Mouse (Mus musculus) midbrain, embryonic 15.5 days (tissue): ENCODE results near the gene Trhde. TPM values are rescaled to one million over a fixed set of nuclear protein-coding genes. Genes with fewer than 3 reads are reported as not detected.

Source experiments
- ATAC-seq: fragments of 200-750 bp; cut with Nextera tagmentation; replicated peaks from 2 replicates; pipeline ENCODE4 v1.8.0; 2017; ENCODE audit warnings: moderate TSS enrichment
- H3K27ac ChIP-seq: fragments of 300-500 bp; sonication (generic); 2 replicates; pipeline ENCODE4 v1.5.1; 2015; ENCODE audit warnings: mild to moderate bottlenecking, inconsistent platforms
- H3K27me3 ChIP-seq: fragments of 300-500 bp; sonication (generic); replicated peaks from 2 replicates; pipeline ENCODE4 v1.6.1; 2015; ENCODE audit warnings: inconsistent platforms
- H3K36me3 ChIP-seq: fragments of 300-500 bp; sonication (generic); replicated peaks from 2 replicates; pipeline ENCODE4 v1.6.1; 2015; ENCODE audit warnings: inconsistent platforms
- H3K4me1 ChIP-seq: fragments of 300-500 bp; sonication (generic); 2 replicates; pipeline ENCODE4 v1.6.1; 2015; ENCODE audit warnings: inconsistent platforms
- H3K4me2 ChIP-seq: fragments of 300-500 bp; sonication (generic); 2 replicates; pipeline ENCODE4 v1.6.1; 2015; ENCODE audit warnings: inconsistent platforms, mild to moderate bottlenecking, moderate library complexity
- H3K4me3 ChIP-seq: fragments of 300-500 bp; sonication (generic); 2 replicates; pipeline ENCODE4 v1.5.1; 2015; ENCODE audit warnings: mild to moderate bottlenecking, inconsistent platforms
- H3K9ac ChIP-seq: fragments of 300-500 bp; sonication (generic); 2 replicates; pipeline ENCODE4 v1.6.1; 2015; ENCODE audit warnings: mild to moderate bottlenecking, inconsistent platforms
- H3K9me3 ChIP-seq: fragments of 300-500 bp; sonication (generic); 2 replicates; pipeline ENCODE4 v1.6.1; 2016; ENCODE audit warnings: inconsistent platforms
- WGBS: fragments of 180-500 bp; shearing (Covaris S2); methylation state at CpG from one replicate; pipeline ENCODE4 v1.1.7; 2015; ENCODE audit warnings: mixed read lengths; 5-methylcytosine and 5-hydroxymethylcytosine counted together
- polyA plus RNA-seq: library from polyadenylated mRNA; unstranded; fragments of >200 nt; fragmentation: Nextera tagmentation; extraction: Ambion mirVana; gene quantifications from 2 replicates; pipeline ENCODE4 v1.2.1, GENCODE M21; 2015

Trhde gene
- polyA plus RNA-seq, 1 experiment from 2014 or later: 7.4 TPM

GRCm38 (mm10) chr10:114701791-114702190 is 100.3 kb downstream of the Trhde start:
- Histone ChIP-seq H3K9ac (no peak overlapping the region), H3K4me1 (no peaks in the 10 kb centered on the region), H3K4me2 (no peak overlapping the region), H3K27me3 (no peaks in the 10 kb centered on the region), H3K27ac (no peak overlapping the region), H3K9me3 (no peaks in the 10 kb centered on the region), H3K4me3 (no peak overlapping the region), H3K36me3 (no peaks in the 10 kb centered on the region)
- no peak; the same call in 1 of the 2 replicates for ATAC-seq

- Histone ChIP-seq H3K27me3 (no peaks in the 10 kb centered on the region), H3K36me3 (no peaks in the 10 kb centered on the region), H3K27ac (no peak overlapping the region), H3K4me2 (no peak overlapping the region), H3K9me3 (no peaks in the 10 kb centered on the region), H3K9ac (no peak overlapping the region), H3K4me3 (no peak overlapping the region), H3K4me1 (0 out of 2 replicates have a peak, but pooled peaks cover 5% of the 10 kb centered on the region)
- WGBS: 15% methylated on average over 6 of the region's 6 CpGs
- no peak; the same call in 1 of the 2 replicates for ATAC-seq
Measured at GRCm38 (mm10) chr10:114671791-114672415, 130.2 kb downstream of the Trhde start.

- Histone ChIP-seq H3K4me2 (no peak overlapping the region), H3K9me3 (no peaks in the 10 kb centered on the region), H3K4me1 (no peaks in the 10 kb centered on the region), H3K27ac (no peak overlapping the region), H3K4me3 (no peak overlapping the region), H3K9ac (no peak overlapping the region), H3K36me3 (no peaks in the 10 kb centered on the region), H3K27me3 (no peaks in the 10 kb centered on the region)
- WGBS: 89% methylated on average over 3 of the region's 3 CpGs
- no peak for ATAC-seq
Measured at GRCm38 (mm10) chr10:114593046-114593445, 209.1 kb downstream of the Trhde start.

- Histone ChIP-seq H3K9ac (no peak overlapping the region), H3K36me3 (no peaks in the 10 kb centered on the region), H3K27ac (no peak overlapping the region), H3K4me2 (no peak overlapping the region), H3K9me3 (no peaks in the 10 kb centered on the region), H3K4me1 (no peaks in the 10 kb centered on the region), H3K4me3 (no peak overlapping the region), H3K27me3 (no peaks in the 10 kb centered on the region)
- ATAC-seq: no peak
- 84% methylated on average over 2 of the region's 2 CpGs for whole genome bisulfite sequencing
Measured at GRCm38 (mm10) chr10:114578926-114579325, 223.2 kb downstream of the Trhde start.

- 91% methylated on average over 1 of the region's 1 CpGs for WGBS
- Histone ChIP-seq H3K4me1 (no peaks in the 10 kb centered on the region), H3K9ac (no peak overlapping the region), H3K9me3 (no peaks in the 10 kb centered on the region), H3K27ac (no peak overlapping the region), H3K27me3 (no peaks in the 10 kb centered on the region), H3K36me3 (no peaks in the 10 kb centered on the region), H3K4me3 (no peak overlapping the region), H3K4me2 (no peak overlapping the region)
- no peak for ATAC-seq
Measured at GRCm38 (mm10) chr10:114567891-114568290, 234.2 kb downstream of the Trhde start.

- H3K9ac ChIP-seq: no peak overlapping the region
- H3K4me3 ChIP-seq: no peak overlapping the region
- no peaks in the 10 kb centered on the region for H3K9me3 ChIP-seq
- no peak overlapping the region for H3K27ac ChIP-seq
- H3K27me3 ChIP-seq: no peaks in the 10 kb centered on the region
- no peak for ATAC-seq
- WGBS: 90% methylated on average over 1 of the region's 1 CpGs
- H3K4me2 ChIP-seq: no peak overlapping the region
- H3K36me3 ChIP-seq: no peaks in the 10 kb centered on the region
- no peaks in the 10 kb centered on the region for H3K4me1 ChIP-seq
Measured at GRCm38 (mm10) chr10:114509186-114509585, 292.9 kb downstream of the Trhde start.

- H3K9me3 ChIP-seq: no peaks in the 10 kb centered on the region
- no peaks in the 10 kb centered on the region for H3K4me1 ChIP-seq
- no peaks in the 10 kb centered on the region for H3K27me3 ChIP-seq
- no peak overlapping the region for H3K4me2 ChIP-seq
- ATAC-seq: no peak
- WGBS: 79% methylated on average over 4 of the region's 4 CpGs
- H3K4me3 ChIP-seq: no peak overlapping the region
- no peak overlapping the region for H3K27ac ChIP-seq
- no peak overlapping the region for H3K9ac ChIP-seq
- H3K36me3 ChIP-seq: no peaks in the 10 kb centered on the region
Measured at GRCm38 (mm10) chr10:114488806-114489205, 313.3 kb downstream of the Trhde start.

- no peak overlapping the region for H3K4me2 ChIP-seq
- H3K9ac ChIP-seq: no peak overlapping the region
- H3K27me3 ChIP-seq: no peaks in the 10 kb centered on the region
- no peaks in the 10 kb centered on the region for H3K9me3 ChIP-seq
- no peaks in the 10 kb centered on the region for H3K4me1 ChIP-seq
- no peak overlapping the region for H3K4me3 ChIP-seq
- no peak for ATAC-seq
- WGBS: 75% methylated on average over 3 of the region's 3 CpGs
- H3K27ac ChIP-seq: no peak overlapping the region
- no peaks in the 10 kb centered on the region for H3K36me3 ChIP-seq
Measured at GRCm38 (mm10) chr10:114455591-114455990, 346.5 kb downstream of the Trhde start.

GRCm38 (mm10) chr10:114448116-114448515 is 354.0 kb downstream of the Trhde start:
- 46% methylated on average over 6 of the region's 6 CpGs for WGBS
- Histone ChIP-seq H3K36me3 (no peaks in the 10 kb centered on the region), H3K4me1 (no peaks in the 10 kb centered on the region), H3K9me3 (no peaks in the 10 kb centered on the region), H3K4me3 (no peak overlapping the region), H3K27ac (no peak overlapping the region), H3K27me3 (no peaks in the 10 kb centered on the region), H3K4me2 (no peak overlapping the region), H3K9ac (no peak overlapping the region)
- no peak for ATAC-seq

- Histone ChIP-seq H3K9me3 (no peaks in the 10 kb centered on the region), H3K36me3 (no peaks in the 10 kb centered on the region), H3K27ac (no peak overlapping the region), H3K27me3 (no peaks in the 10 kb centered on the region), H3K4me3 (no peak overlapping the region), H3K4me2 (no peak overlapping the region), H3K4me1 (no peaks in the 10 kb centered on the region), H3K9ac (no peak overlapping the region)
- ATAC-seq: no peak
- WGBS: 74% methylated on average over 3 of the region's 3 CpGs
Measured at GRCm38 (mm10) chr10:114418956-114419530, 383.1 kb downstream of the Trhde start.

GRCm38 (mm10) chr10:114415717-114416116 is 386.4 kb downstream of the Trhde start:
- WGBS: 86% methylated on average over 2 of the region's 2 CpGs
- H3K9me3 ChIP-seq: no peaks in the 10 kb centered on the region
- no peak overlapping the region for H3K9ac ChIP-seq
- no peak overlapping the region for H3K27ac ChIP-seq
- no peak overlapping the region for H3K4me3 ChIP-seq
- no peaks in the 10 kb centered on the region for H3K36me3 ChIP-seq
- H3K4me1 ChIP-seq: no peaks in the 10 kb centered on the region
- no peak for ATAC-seq
- no peak overlapping the region for H3K4me2 ChIP-seq
- H3K27me3 ChIP-seq: no peaks in the 10 kb centered on the region

GRCm38 (mm10) chr10:114405260-114405659 is 396.8 kb downstream of the Trhde start:
- H3K4me3 ChIP-seq: no peak overlapping the region
- no peak overlapping the region for H3K27ac ChIP-seq
- no peaks in the 10 kb centered on the region for H3K27me3 ChIP-seq
- no peak overlapping the region for H3K4me2 ChIP-seq
- no peaks in the 10 kb centered on the region for H3K9me3 ChIP-seq
- H3K36me3 ChIP-seq: no peaks in the 10 kb centered on the region
- 28% methylated on average over 7 of the region's 7 CpGs for WGBS
- H3K9ac ChIP-seq: no peak overlapping the region
- ATAC-seq: peak; percentile 50; the same call in 1 of the 2 replicates
- no peaks in the 10 kb centered on the region for H3K4me1 ChIP-seq

- 82% methylated on average over 2 of the region's 2 CpGs for WGBS
- no peak for ATAC-seq
Measured at GRCm38 (mm10) chr10:114403795-114404194, 398.3 kb downstream of the Trhde start.

More at GRCm38 (mm10) chr10:114403795-114404194, 398.3 kb downstream of the Trhde start:
- no peaks in the 10 kb centered on the region for H3K36me3 ChIP-seq
- H3K4me1 ChIP-seq: no peaks in the 10 kb centered on the region
- no peak overlapping the region for H3K4me2 ChIP-seq
- H3K9me3 ChIP-seq: no peaks in the 10 kb centered on the region
- H3K27me3 ChIP-seq: no peaks in the 10 kb centered on the region
- no peak overlapping the region for H3K9ac ChIP-seq
- no peak overlapping the region for H3K27ac ChIP-seq
- no peak overlapping the region for H3K4me3 ChIP-seq
